Mouse (Mus musculus) natural killer cell, adult 2 months (primary cell): ENCODE data around the gene Foxi3.

Experiments
- DNase-seq, 2 experiments: peaks; one replicate each; pipeline ENCODE4 v3.0.0; 2022; ENCODE audit warnings: low spot score in 2 of 2

Gene Foxi3

DNA sequence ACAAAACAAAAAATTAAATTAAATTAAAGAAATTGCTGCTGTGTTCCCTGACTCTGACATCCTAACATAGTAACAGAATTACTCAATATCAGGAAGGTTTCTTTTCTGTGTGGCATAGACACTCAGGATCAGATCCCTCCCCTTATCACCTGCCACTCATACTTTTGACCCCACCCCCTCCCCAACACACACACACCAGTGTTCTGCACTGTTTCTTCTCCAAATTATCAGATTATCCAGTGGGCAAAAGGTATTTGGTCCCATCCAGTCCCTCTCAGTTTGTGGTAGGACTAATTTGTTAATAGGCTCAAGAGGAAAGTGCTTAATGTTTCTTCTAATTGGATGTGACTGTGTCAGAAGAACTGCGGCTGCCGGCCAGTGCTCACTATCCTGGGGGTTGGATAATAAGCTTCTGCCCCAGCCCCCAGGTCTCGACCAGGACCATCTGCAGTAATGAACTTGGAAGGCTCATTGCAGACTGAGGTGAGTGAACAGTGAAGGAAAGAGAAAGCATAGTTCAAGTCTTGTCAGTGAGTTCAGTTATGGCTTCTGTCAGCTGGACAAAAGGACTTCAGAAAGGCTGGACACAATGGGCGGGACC lies 39.9 kb downstream of the Foxi3 start:
- no peak for DNase-seq

DNA sequence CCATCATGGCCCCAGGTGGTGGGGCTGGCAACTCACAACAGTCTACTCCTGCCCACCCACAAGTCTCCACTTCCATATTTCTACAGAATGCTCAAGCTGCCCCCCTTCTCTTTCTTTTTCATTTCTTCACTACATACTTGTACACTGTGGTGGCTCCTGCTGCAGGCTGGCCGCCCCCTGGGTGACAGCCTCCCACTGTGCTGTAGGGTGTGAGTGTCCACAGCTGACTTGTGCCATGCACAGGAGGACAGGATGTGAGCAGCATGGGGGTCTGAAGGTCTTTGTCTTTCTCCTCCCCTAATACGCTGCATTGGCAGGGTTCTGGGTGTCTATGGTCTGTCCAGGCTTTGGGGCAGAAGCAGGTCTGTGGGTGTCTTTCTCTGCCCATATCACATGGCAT lies 46.3 kb downstream of the Foxi3 start:
- DNase-seq: no peak

DNA sequence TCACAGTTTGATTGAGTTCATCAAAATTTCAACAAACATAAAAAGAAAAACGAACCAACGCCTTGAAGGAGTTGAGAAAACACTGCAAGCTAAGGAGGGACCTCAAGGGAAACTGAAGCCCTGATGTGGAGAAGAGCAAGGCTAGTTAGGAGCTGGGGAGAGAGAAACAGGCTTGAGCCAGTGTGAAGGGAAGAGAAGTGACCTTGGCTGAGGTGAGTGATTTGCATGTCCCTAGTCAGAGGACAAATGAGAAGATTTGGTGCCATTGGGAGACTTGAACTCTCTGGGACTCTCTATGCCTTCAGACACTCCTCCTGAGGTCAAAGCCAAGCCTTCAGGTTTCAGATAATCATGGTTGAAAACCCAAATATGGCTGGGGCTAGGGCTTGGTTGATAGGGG lies 47.8 kb downstream of the Foxi3 start:
- DNase-seq: no peak
